Comparison of ENCODE assay signal across 11 mouse cellular contexts in the genomic region with DNA sequence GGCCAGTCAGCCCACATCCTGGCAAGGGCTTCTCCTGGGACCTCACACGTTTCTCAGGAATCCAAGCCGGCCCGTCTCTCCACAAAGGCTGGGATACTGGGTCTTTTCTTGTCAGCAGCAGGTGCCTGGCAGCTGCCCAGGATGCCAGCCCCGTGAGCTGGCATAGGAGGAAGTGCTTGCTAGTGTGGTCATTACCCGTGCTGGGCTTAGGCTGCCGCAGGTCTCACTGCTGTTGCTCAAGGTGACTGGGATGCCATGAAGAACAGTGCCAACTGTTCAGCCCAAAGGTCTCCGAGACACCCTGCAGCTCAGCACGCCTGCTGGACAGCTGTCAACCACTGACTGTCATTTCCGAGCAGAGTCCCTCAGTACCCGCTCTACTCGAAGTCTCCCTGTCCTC. TPM values are rescaled to one million over a fixed set of nuclear protein-coding genes. Genes with fewer than 3 reads are reported as not detected.
DNase-seq lines count a peak whose midpoint lies in the region; TF ChIP-seq lines count a peak whose summit lies in the region.
"Had no signal": no experiment of that assay in that cellular context is flagged by ENCODE, and none has a peak within 500 bp of the region (broad histone marks: within the 10 kb centered on the region; RNA-seq: fewer than 3 reads in every experiment).

No protein-coding gene starts in this region.

- H3K4me1 ChIP-seq in cerebellum, adult 2 months (ENCODE audit: control insufficient read depth, insufficient read depth, low read length) = peaks cover 17% of the 10 kb centered on the region
- H3K4me1 ChIP-seq in heart, adult 2 months (ENCODE audit: control insufficient read depth, insufficient read depth, low read length) = peaks cover 22% of the 10 kb centered on the region

- intact Hi-C loops in heart, adult 2 months (cut with DNase I) = loop anchor here (5.0 kb wide), 1 partner anchor 39 kb away; no protein-coding TSS in a partner anchor
- intact Hi-C loops in heart, postnatal 36 days (cut with DNase I) = no loop called here
- intact Hi-C loops in left cerebral cortex, postnatal 4 days (cut with DNase I) = no loop called here

- WGBS in cerebellum, adult 2 months = 12% methylated on average over 11 of the region's 11 CpGs
- 40% methylated on average over 11 of the region's 11 CpGs for WGBS in heart, adult 2 months

- H3K9ac ChIP-seq in heart, adult 2 months (ENCODE audit: low read depth, low read length) = peak overlapping the region; percentile 22; the same call in 1 of the 2 replicates
- H3K9ac ChIP-seq: lung, embryonic 14.5 days had no signal

- TF ChIP-seq POLR2A in cerebellum, adult 2 months (IDR thresholded peaks at IDR 0.05; ENCODE audit: borderline replicate concordance, insufficient read depth, low read length) = no peak
- no peak for TF ChIP-seq POLR2A in heart, adult 2 months (IDR thresholded peaks at IDR 0.05; ENCODE audit: insufficient read depth, low read depth, low read length)

- H3K4me3 ChIP-seq in cerebellum, adult 2 months (replicated peaks; ENCODE audit: insufficient read depth, low read depth, low read length) = no peak overlapping the region
- no peak overlapping the region for H3K4me3 ChIP-seq in heart, adult 2 months

- H3K36me3 ChIP-seq in heart, adult 2 months (ENCODE audit: control insufficient read depth, insufficient read depth, low read length) = no peaks in the 10 kb centered on the region

- 0 out of 2 replicates have a peak, but pooled peaks have one; percentile 36 for TF ChIP-seq EP300 in heart, adult 2 months (IDR thresholded peaks at IDR 0.05; ENCODE audit: insufficient read depth, low read depth, low read length)

- no peak for TF ChIP-seq CTCF in cerebellum, adult 2 months (IDR thresholded peaks at IDR 0.05; ENCODE audit: borderline replicate concordance, insufficient read depth, low read depth, low read length)
- no peak for TF ChIP-seq CTCF in heart, adult 2 months (IDR thresholded peaks at IDR 0.05)

- H3K27me3 ChIP-seq in cerebellum, adult 2 months (ENCODE audit: control insufficient read depth, insufficient read depth, low read length) = no peaks in the 10 kb centered on the region
- no peaks in the 10 kb centered on the region for H3K27me3 ChIP-seq in heart, adult 2 months (ENCODE audit: control insufficient read depth, insufficient read depth, low read length)

- peak; percentile 18 to 21 for DNase-seq in cerebellum, adult 2 months
- DNase-seq in cerebellum, adult 9-10 months = no peak
- DNase-seq in heart, adult 2 months = peak; percentile 54 to 65
- no peak for DNase-seq in heart, postnatal 36 days
- peak; percentile 50 for DNase-seq in left cerebral cortex, postnatal 4 days
- DNase-seq in left cerebral cortex, adult 9 months (ENCODE audit: low spot score in 2 of 2) = no peak
- DNase-seq in kidney, postnatal 25 days = peak; percentile 24 to 73
- no peak for DNase-seq in right cerebral cortex, adult 2 months (ENCODE audit: low spot score in 2 of 2)
- DNase-seq: adrenal gland, postnatal 36 days; right cerebral cortex, postnatal 14 days had no signal

- H3K79me2 ChIP-seq in heart, adult 2 months (replicated peaks; ENCODE audit: control insufficient read depth, insufficient read depth, low read length) = no peaks in the 10 kb centered on the region

- no peak overlapping the region for H3K27ac ChIP-seq in cerebellum, adult 2 months (ENCODE audit: insufficient read depth, low read length)
- H3K27ac ChIP-seq in heart, adult 2 months = peak overlapping the region; percentile 75

RNA-seq across cellular contexts. Expression of a gene that starts 33.6 kb away (rescaled TPM):
- polyA plus RNA-seq in cerebellum, adult 2 months (2012; rRNA removed) = 13.0 and 14.1 TPM in 2 replicates
- 1 to 10 TPM; 2.0 to 3.1 TPM for total RNA-seq in heart, adult 2 months (2021)
- polyA plus RNA-seq in heart, adult 2 months (2012; rRNA removed) = 1.7 and 2.8 TPM in 2 replicates
- 1 to 10 TPM; 2.4 to 2.5 TPM for total RNA-seq in heart, postnatal 36 days (2021)
- total RNA-seq in left cerebral cortex, postnatal 4 days (2021) = 10 to 100 TPM; 28.8 to 29.0 TPM

Comparison
In these comparisons a context has a peak if more than half of its experiments do, and no peak if none do; other contexts are left out.
1. DNase-seq: peak in cerebellum, adult 2 months (2 of 2), heart, adult 2 months (2 of 2), left cerebral cortex, postnatal 4 days (single experiment) and kidney, postnatal 25 days (2 of 2); none in cerebellum, adult 9-10 months (single experiment), heart, postnatal 36 days (0 of 2), left cerebral cortex, adult 9 months (0 of 2) and right cerebral cortex, adult 2 months (0 of 2).
2. RNA of a gene that starts 33.6 kb away (total RNA-seq): 28.8 to 29.0 TPM in left cerebral cortex, postnatal 4 days; 2.0 to 3.1 TPM in heart, adult 2 months and 2.4 to 2.5 TPM in heart, postnatal 36 days; every median in the first group is over 4 times any median in the second.